Mouse (Mus musculus): ENCODE measurements around the gene Pphln1.
A peak's percentile ranks its signal among the peaks of the same experiment; 100 is the strongest.

DNA sequence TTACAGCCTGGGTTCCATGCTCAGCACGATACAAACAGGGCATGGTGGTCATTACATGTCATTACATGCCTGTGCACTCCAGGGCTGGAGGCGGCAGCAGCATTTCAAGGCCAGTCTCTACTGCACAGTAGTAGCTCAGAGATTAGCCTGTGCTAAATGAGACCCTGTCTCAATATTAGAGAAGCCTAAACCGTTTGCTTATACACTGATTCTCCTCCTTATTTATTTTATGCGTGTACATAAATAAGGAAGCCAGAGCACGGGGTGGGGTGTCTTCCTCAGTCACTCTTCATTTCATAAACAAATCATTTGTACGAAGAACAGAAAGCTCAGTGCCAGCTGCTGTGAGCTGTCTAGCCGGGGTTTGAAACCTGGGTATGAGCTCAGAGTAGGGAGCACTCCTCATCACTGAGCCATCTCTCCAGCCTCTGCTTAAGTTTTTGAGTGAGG, 86.1 kb downstream of the Pphln1 start:
- TF ChIP-seq POLR2A (IDR thresholded peaks at IDR 0.05; ENCODE audit: insufficient read depth, low read depth, low read length) (no peak), CTCF (IDR thresholded peaks at IDR 0.05) (peak; percentile 33), EP300 (IDR thresholded peaks at IDR 0.05; ENCODE audit: insufficient read depth, low read depth, low read length) (no peak)

Measured in heart, adult 2 months (tissue).